Mouse (Mus musculus): Measurements from ENCODE around the gene Tpk1. TPM values are rescaled to one million over a fixed set of nuclear protein-coding genes. Genes with fewer than 3 reads are reported as not detected.

The Tpk1 gene
- total and polyA plus RNA-seq, 3 experiments = 3.5 to 12.6 TPM; not detected in 1

GRCm38 (mm10) chr6:43645674-43646073 is 20.4 kb downstream of the Tpk1 start:
- peaks cover 6 to 8% of the 10 kb centered on the region in 2 experiments for H3K4me1 ChIP-seq (ENCODE audit: control insufficient read depth in 1 of 2, insufficient read depth in 2 of 2, low read length in 2 of 2)
- no peak overlapping the region for H3K27ac ChIP-seq (ENCODE audit: control insufficient read depth, low read depth, low read length)
- no peaks in the 10 kb centered on the region for H3K27me3 ChIP-seq (ENCODE audit: control insufficient read depth in 1 of 2, insufficient read depth in 2 of 2, low read length in 2 of 2)
- DNase-seq (ENCODE audit: low read depth, low spot score) = peak; percentile 37
- no peaks in the 10 kb centered on the region for H3K9me3 ChIP-seq (replicated peaks; ENCODE audit: insufficient read depth, low read length)
- H3K9ac ChIP-seq (ENCODE audit: control insufficient read depth, low read depth, low read length, poor library complexity, severe bottlenecking) = no peak overlapping the region
- H3K4me3 ChIP-seq (ENCODE audit: control insufficient read depth in 1 of 2, insufficient read depth in 1 of 2, low read depth in 2 of 2, low read length in 2 of 2) = no peak overlapping the region
- TF ChIP-seq TAL1 (IDR thresholded peaks at IDR 0.05; ENCODE audit: low read length) (0 out of 2 replicates have a peak, but pooled peaks have one; percentile 12), NELFE (IDR thresholded peaks at IDR 0.05; ENCODE audit: low read depth, low read length) (no peak)
- H3K36me3 ChIP-seq (ENCODE audit: control insufficient read depth in 1 of 2, insufficient read depth in 2 of 2, low read length in 2 of 2) = peaks cover 0 to 18% of the 10 kb centered on the region in 2 experiments; a peak in 2 of 4 replicates
- no peaks in the 10 kb centered on the region; the same call in 1 of the 2 replicates for H3K79me2 ChIP-seq (ENCODE audit: control insufficient read depth, insufficient read depth, low read length, poor library complexity)

GRCm38 (mm10) chr6:43645105-43645504 is 21.0 kb downstream of the Tpk1 start:
- no peaks in the 10 kb centered on the region; the same call in 1 of the 2 replicates for H3K79me2 ChIP-seq (ENCODE audit: control insufficient read depth, insufficient read depth, low read length, poor library complexity)

GRCm38 (mm10) chr6:43643718-43644117 is 22.4 kb downstream of the Tpk1 start:
- no peaks in the 10 kb centered on the region for H3K27me3 ChIP-seq (ENCODE audit: control insufficient read depth in 1 of 2, insufficient read depth in 2 of 2, low read length in 2 of 2)

More at GRCm38 (mm10) chr6:43645105-43645504, 21.0 kb downstream of the Tpk1 start:
- Histone ChIP-seq H3K9ac (ENCODE audit: control insufficient read depth, low read depth, low read length, poor library complexity, severe bottlenecking) (no peak overlapping the region), H3K4me3 (ENCODE audit: control insufficient read depth in 1 of 2, insufficient read depth in 1 of 2, low read depth in 2 of 2, low read length in 2 of 2) (no peak overlapping the region), H3K36me3 (ENCODE audit: control insufficient read depth in 1 of 2, insufficient read depth in 2 of 2, low read length in 2 of 2) (peaks cover 0 to 23% of the 10 kb centered on the region in 2 experiments; a peak in 2 of 4 replicates), H3K27ac (ENCODE audit: control insufficient read depth, low read depth, low read length) (no peak overlapping the region), H3K4me1 (ENCODE audit: control insufficient read depth in 1 of 2, insufficient read depth in 2 of 2, low read length in 2 of 2) (peaks cover 10% of the 10 kb centered on the region in 2 experiments), H3K9me3 (replicated peaks; ENCODE audit: insufficient read depth, low read length) (no peaks in the 10 kb centered on the region), H3K27me3 (ENCODE audit: control insufficient read depth in 1 of 2, insufficient read depth in 2 of 2, low read length in 2 of 2) (no peaks in the 10 kb centered on the region)
- DNase-seq (ENCODE audit: low read depth, low spot score) = no peak
- TF ChIP-seq ZKSCAN1 (IDR thresholded peaks at IDR 0.05; ENCODE audit: low read depth, low read length) (no peak), MAZ (IDR thresholded peaks at IDR 0.05; ENCODE audit: low read depth, low read length) (no peak), SIN3A (IDR thresholded peaks at IDR 0.05; ENCODE audit: low read length) (no peak), KAT2A (conservative IDR thresholded peaks at IDR 0.05; ENCODE audit: low read depth, low read length) (no peak), RAD21 (IDR thresholded peaks at IDR 0.05; ENCODE audit: low read depth, low read length) (no peak), POLR2AphosphoS2 (IDR thresholded peaks at IDR 0.05; ENCODE audit: low read length) (no peak), ZNF384 (IDR thresholded peaks at IDR 0.05; ENCODE audit: low read depth, low read length) (no peak), POLR2AphosphoS5 (IDR thresholded peaks at IDR 0.05; ENCODE audit: borderline replicate concordance, low read depth, low read length) (no peak), GATA1 (IDR thresholded peaks at IDR 0.05; ENCODE audit: low read depth, low read length) (no peak), MXI1 (IDR thresholded peaks at IDR 0.05; ENCODE audit: low read depth, low read length) (no peak), ZC3H11A (IDR thresholded peaks at IDR 0.05; ENCODE audit: low read depth, low read length) (no peak), USF2 (IDR thresholded peaks at IDR 0.05; ENCODE audit: borderline replicate concordance in 1 of 2, insufficient read depth in 1 of 2, low read depth in 1 of 2, low read length in 2 of 2) (no peak)

More at GRCm38 (mm10) chr6:43643718-43644117, 22.4 kb downstream of the Tpk1 start:
- Histone ChIP-seq H3K36me3 (ENCODE audit: control insufficient read depth in 1 of 2, insufficient read depth in 2 of 2, low read length in 2 of 2) (peaks cover 0 to 23% of the 10 kb centered on the region in 2 experiments; a peak in 2 of 4 replicates), H3K27ac (ENCODE audit: control insufficient read depth, low read depth, low read length) (no peak overlapping the region), H3K9ac (ENCODE audit: control insufficient read depth, low read depth, low read length, poor library complexity, severe bottlenecking) (no peak overlapping the region), H3K79me2 (ENCODE audit: control insufficient read depth, insufficient read depth, low read length, poor library complexity) (no peaks in the 10 kb centered on the region; the same call in 1 of the 2 replicates), H3K4me1 (ENCODE audit: control insufficient read depth in 1 of 2, insufficient read depth in 2 of 2, low read length in 2 of 2) (peaks cover 10 to 11% of the 10 kb centered on the region in 2 experiments), H3K9me3 (replicated peaks; ENCODE audit: insufficient read depth, low read length) (no peaks in the 10 kb centered on the region), H3K4me3 (ENCODE audit: control insufficient read depth in 1 of 2, insufficient read depth in 1 of 2, low read depth in 2 of 2, low read length in 2 of 2) (no peak overlapping the region)
- no peak for TF ChIP-seq ZC3H11A (IDR thresholded peaks at IDR 0.05; ENCODE audit: low read depth, low read length)
- TF ChIP-seq CHD1 (IDR thresholded peaks at IDR 0.05; ENCODE audit: low read depth, low read length) = no peak
- TF ChIP-seq POLR2AphosphoS2 (IDR thresholded peaks at IDR 0.05; ENCODE audit: low read length) = no peak
- no peak for TF ChIP-seq TCF12 (IDR thresholded peaks at IDR 0.05; ENCODE audit: low read depth, low read length)
- no peak for TF ChIP-seq CHD2 (IDR thresholded peaks at IDR 0.05; ENCODE audit: low read length)
- DNase-seq (ENCODE audit: low read depth, low spot score) = no peak
